Mouse (Mus musculus) spleen, adult 2 months (tissue): ENCODE measurements around the gene Gm48552. TPM values are rescaled to one million over a fixed set of nuclear protein-coding genes. Genes with fewer than 3 reads are reported as not detected.
A peak's percentile ranks its signal among the peaks of the same experiment; 100 is the strongest.

ENCODE experiments used
- DNase-seq, 2 experiments: peaks; one replicate each; pipeline versions ENCODE4 v3.0.0 to v3.0.0-alpha.2; 2012 to 2021; ENCODE audit warnings: low spot score in 2 of 2, low read depth in 1 of 2
- H3K27ac ChIP-seq: fragments of 200-500 bp; 2 replicates; pipeline ENCODE4 v1.5.1; 2012; ENCODE audit warnings: low read length, inconsistent platforms; ENCODE audit not compliant: insufficient read depth
- H3K27me3 ChIP-seq: fragments of 200-500 bp; 2 replicates; pipeline ENCODE4 v1.6.1; 2012; ENCODE audit warnings: mild to moderate bottlenecking, moderate library complexity, low read length, inconsistent platforms; ENCODE audit not compliant: control insufficient read depth, insufficient read depth
- H3K36me3 ChIP-seq: fragments of 200-500 bp; 2 replicates; pipeline ENCODE4 v1.6.1; 2012; ENCODE audit warnings: mild to moderate bottlenecking, low read length, inconsistent platforms; ENCODE audit not compliant: control insufficient read depth, insufficient read depth
- H3K4me1 ChIP-seq: fragments of 200-500 bp; 2 replicates; pipeline ENCODE4 v1.6.1; 2011; ENCODE audit warnings: inconsistent platforms; ENCODE audit not compliant: control insufficient read depth, insufficient read depth, insufficient read length
- H3K4me3 ChIP-seq: fragments of 200-500 bp; 2 replicates; pipeline ENCODE4 v1.5.1; 2011; ENCODE audit warnings: mild to moderate bottlenecking, inconsistent platforms; ENCODE audit not compliant: insufficient read depth, insufficient read length; ENCODE audit errors: extremely low read depth
- CTCF ChIP-seq: fragments of 200-500 bp; IDR thresholded peaks from 2 replicates; pipeline ENCODE4 v1.5.1; 2011; ENCODE audit warnings: mild to moderate bottlenecking, inconsistent platforms; ENCODE audit not compliant: insufficient read depth, insufficient read length, insufficient replicate concordance; ENCODE audit errors: extremely low read depth
- POLR2A ChIP-seq: fragments of 200-500 bp; IDR thresholded peaks from 2 replicates; pipeline ENCODE4 v1.6.1; 2011; ENCODE audit warnings: low read depth, low read length, inconsistent platforms
- WGBS: fragments of 180-500 bp; shearing (Covaris S2); methylation state at CpG from one replicate; pipeline ENCODE4 v1.1.7; 2018; 5-methylcytosine and 5-hydroxymethylcytosine counted together
- polyA plus RNA-seq: library from polyadenylated mRNA; depleted of rRNA; stranded (reverse); fragments of >200 nt; gene quantifications from 2 replicates; pipeline ENCODE4 v1.2.3, GENCODE M21; 2012

The Gm48552 gene
- polyA plus RNA-seq, 1 experiment: 2.9 TPM

DNA sequence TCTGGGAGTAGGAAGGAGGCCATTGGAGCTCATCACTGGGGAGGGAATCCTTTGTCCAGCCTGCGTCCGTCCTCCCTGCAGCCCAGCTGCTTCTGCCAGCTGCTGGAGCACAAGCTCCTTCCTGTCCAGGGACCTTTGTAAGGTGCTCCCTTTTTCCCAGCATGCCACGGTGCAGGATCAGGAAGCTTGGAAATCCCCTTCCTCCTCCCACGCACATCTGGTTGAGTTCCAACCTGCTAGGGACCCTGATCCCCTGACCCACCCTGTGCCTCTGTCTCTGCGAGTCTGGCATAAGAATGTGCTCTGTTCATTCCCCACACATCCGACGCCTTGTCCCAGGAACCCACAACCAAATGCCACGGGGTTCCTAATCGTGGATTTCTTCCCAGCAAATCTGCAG lies 22.2 kb downstream of the Gm48552 start:
- H3K27ac ChIP-seq: peak overlapping the region; percentile 43
- peaks cover 3% of the 10 kb centered on the region; the same call in 1 of the 2 replicates for H3K36me3 ChIP-seq
- WGBS: 77% methylated on average over 9 of the region's 9 CpGs
- no peak overlapping the region for H3K4me3 ChIP-seq
- TF ChIP-seq POLR2A: no peak
- no peak for TF ChIP-seq CTCF
- no peak for DNase-seq
- no peaks in the 10 kb centered on the region for H3K27me3 ChIP-seq
- peaks cover 23% of the 10 kb centered on the region; the same call in 1 of the 2 replicates for H3K4me1 ChIP-seq

- Histone ChIP-seq H3K27ac (peak overlapping the region; percentile 43; the same call in 1 of the 2 replicates), H3K27me3 (no peaks in the 10 kb centered on the region), H3K4me3 (no peak overlapping the region), H3K36me3 (peaks cover 3% of the 10 kb centered on the region; the same call in 1 of the 2 replicates), H3K4me1 (peaks cover 23% of the 10 kb centered on the region; the same call in 1 of the 2 replicates)
- no peak for DNase-seq
- WGBS: 77% methylated on average over 18 of the region's 18 CpGs
- TF ChIP-seq POLR2A (no peak), CTCF (no peak)
Observed at GRCm38 (mm10) chr10:81411471-81412400, 22.9 kb downstream of the Gm48552 start.

GRCm38 (mm10) chr10:81412586-81413309 lies 23.9 kb downstream of the Gm48552 start:
- H3K36me3 ChIP-seq: 0 out of 2 replicates have a peak, but pooled peaks cover 1% of the 10 kb centered on the region
- TF ChIP-seq POLR2A: no peak
- TF ChIP-seq CTCF: no peak
- peak overlapping the region; percentile 73; the same call in 1 of the 2 replicates for H3K27ac ChIP-seq
- peaks cover 18% of the 10 kb centered on the region for H3K4me1 ChIP-seq
- WGBS: 83% methylated on average over 16 of the region's 16 CpGs
- DNase-seq: no peak
- no peak overlapping the region for H3K4me3 ChIP-seq
- no peaks in the 10 kb centered on the region for H3K27me3 ChIP-seq

- WGBS: 32% methylated on average over 26 of the region's 26 CpGs
- TF ChIP-seq CTCF (no peak), POLR2A (no peak)
- Histone ChIP-seq H3K36me3 (0 out of 2 replicates have a peak, but pooled peaks cover 2% of the 10 kb centered on the region), H3K4me3 (no peak overlapping the region; the same call in 1 of the 2 replicates), H3K27me3 (no peaks in the 10 kb centered on the region), H3K27ac (peak overlapping the region; percentile 73), H3K4me1 (peaks cover 10% of the 10 kb centered on the region)
- no peak for DNase-seq
Observed at GRCm38 (mm10) chr10:81413310-81414261, 24.8 kb downstream of the Gm48552 start.

DNA sequence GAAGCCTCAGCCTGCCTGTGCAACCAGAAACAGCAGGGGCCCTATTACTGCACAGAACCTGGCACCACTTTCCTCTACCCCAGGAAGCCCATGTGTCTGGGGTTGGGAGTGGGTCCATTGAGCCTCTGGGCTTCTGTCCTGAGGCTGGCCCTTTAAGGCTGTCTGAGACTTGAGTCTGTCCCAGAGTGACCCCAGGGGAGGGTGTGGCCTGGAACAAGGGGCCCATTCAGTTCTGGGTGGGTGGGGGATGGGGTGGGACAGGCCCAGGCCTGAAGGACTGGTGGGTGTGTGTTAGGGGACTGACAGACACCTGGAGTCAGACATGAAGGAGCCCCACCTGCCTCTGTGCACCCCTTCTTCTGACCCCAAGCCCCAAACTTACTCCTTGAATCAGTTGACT lies 25.9 kb downstream of the Gm48552 start:
- 0 out of 2 replicates have a peak, but pooled peaks cover 2% of the 10 kb centered on the region for H3K36me3 ChIP-seq
- H3K27ac ChIP-seq: peak overlapping the region; percentile 44; the same call in 1 of the 2 replicates
- H3K4me3 ChIP-seq: no peak overlapping the region
- DNase-seq: no peak
- TF ChIP-seq POLR2A (no peak), CTCF (no peak)
- no peaks in the 10 kb centered on the region for H3K27me3 ChIP-seq
- H3K4me1 ChIP-seq: peaks cover 5% of the 10 kb centered on the region

- peaks cover 5% of the 10 kb centered on the region for H3K4me1 ChIP-seq
- no peak overlapping the region for H3K4me3 ChIP-seq
- 0 out of 2 replicates have a peak, but pooled peaks cover 2% of the 10 kb centered on the region for H3K36me3 ChIP-seq
- DNase-seq: no peak
- WGBS: 79% methylated on average over 5 of the region's 5 CpGs
- TF ChIP-seq CTCF: no peak
- no peak for TF ChIP-seq POLR2A
- no peaks in the 10 kb centered on the region for H3K27me3 ChIP-seq
- H3K27ac ChIP-seq: peak overlapping the region; percentile 39; the same call in 1 of the 2 replicates
Observed at GRCm38 (mm10) chr10:81415146-81415545, 26.3 kb downstream of the Gm48552 start.
